Mouse (Mus musculus) embryonic facial prominence, embryonic 10.5 days (tissue): Measurements from ENCODE around the gene Fasn. TPM values are rescaled to one million over a fixed set of nuclear protein-coding genes. Genes with fewer than 3 reads are reported as not detected.
"Not testable (repeated sequence)": the region's sequence is repeated elsewhere in the genome, so short reads cannot be mapped to it uniquely, and the experiment has no call there.

Experiments
- DNase-seq: peaks from one replicate; pipeline ENCODE4 v3.0.0-alpha.2; 2017; ENCODE audit warnings: low spot score
- H3K27ac ChIP-seq: fragments of 300-500 bp; sonication (generic); replicated peaks from 2 replicates; pipeline ENCODE4 v1.5.1; 2016; ENCODE audit warnings: mild to moderate bottlenecking
- H3K27me3 ChIP-seq: fragments of 300-500 bp; sonication (generic); replicated peaks from 2 replicates; pipeline ENCODE4 v1.6.1; 2016; ENCODE audit warnings: low read depth, mild to moderate bottlenecking; ENCODE audit not compliant: poor library complexity, severe bottlenecking
- H3K36me3 ChIP-seq: fragments of 300-500 bp; sonication (generic); replicated peaks from 2 replicates; pipeline ENCODE4 v1.6.1; 2016; ENCODE audit warnings: mild to moderate bottlenecking, moderate library complexity
- H3K4me1 ChIP-seq: fragments of 300-500 bp; sonication (generic); 2 replicates; pipeline ENCODE4 v1.6.1; 2016
- H3K4me3 ChIP-seq: fragments of 300-500 bp; sonication (generic); 2 replicates; pipeline ENCODE4 v1.5.1; 2016; ENCODE audit warnings: mild to moderate bottlenecking, moderate library complexity
- H3K9me3 ChIP-seq: fragments of 300-500 bp; sonication (generic); 2 replicates; pipeline ENCODE4 v1.6.1; 2016; ENCODE audit warnings: mild to moderate bottlenecking
- WGBS: fragments of 180-500 bp; shearing (Covaris S2); methylation state at CpG from one replicate; pipeline ENCODE4 v1.1.7; 2016; 5-methylcytosine and 5-hydroxymethylcytosine counted together
- polyA plus RNA-seq: library from polyadenylated mRNA; unstranded; fragments of >200 nt; fragmentation: Nextera tagmentation; extraction: Ambion mirVana; gene quantifications from 2 replicates; pipeline ENCODE4 v1.2.1, GENCODE M21; 2016

The Fasn gene
- 121 and 132 TPM in 2 replicates for polyA plus RNA-seq

DNA sequence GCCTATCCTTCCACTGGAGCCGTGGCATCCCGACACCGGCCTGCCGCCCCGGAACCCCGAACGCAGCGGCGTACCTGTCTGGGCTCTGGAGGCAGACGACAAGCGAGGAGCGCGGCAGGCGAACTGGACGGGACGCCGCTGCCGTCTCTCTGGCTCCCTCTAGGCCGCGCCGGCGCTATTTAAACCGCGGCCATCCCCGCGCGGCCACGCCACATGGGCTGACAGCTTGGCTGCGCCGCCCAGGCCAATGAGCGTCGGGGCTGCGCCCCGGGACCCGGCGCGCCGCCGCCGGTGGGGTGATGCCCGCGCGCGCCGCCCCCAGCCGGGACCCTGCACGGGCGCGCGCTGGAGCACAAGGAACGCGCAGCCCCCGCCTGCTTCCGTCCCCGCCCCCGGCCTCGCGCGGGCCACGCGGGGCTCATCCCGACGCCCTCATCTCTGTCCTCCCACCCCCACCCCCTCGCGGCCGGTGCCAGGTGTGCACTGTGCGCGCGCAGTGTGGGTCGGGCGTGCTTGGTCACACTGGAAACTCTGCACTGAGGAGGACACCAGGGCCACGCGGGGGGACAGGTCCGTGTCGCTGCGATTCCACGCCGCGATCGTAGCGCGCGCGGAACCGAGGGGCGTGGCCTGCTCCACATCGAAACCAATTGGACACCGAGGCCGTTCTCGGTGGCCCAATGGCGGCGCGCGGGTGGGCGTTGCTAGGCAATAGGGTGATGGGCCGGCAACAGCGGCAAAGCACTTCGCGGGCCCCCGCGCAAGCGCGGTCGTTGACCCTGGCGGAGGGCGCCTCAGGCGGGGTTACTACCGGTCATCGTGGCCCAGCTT lies at the start of gene Fasn:
Gene Fasn, minus strand, starts transcription at position 592 of the 831 bp plus-strand sequence.
- Histone ChIP-seq H3K27me3 (no peaks in the 10 kb centered on the region), H3K4me3 (peak within 1 kb of the TSS; percentile 91), H3K9me3 (no peaks in the 10 kb centered on the region), H3K4me1 (peaks cover 69% of the 10 kb centered on the region), H3K27ac (peak within 1 kb of the TSS; percentile 99), H3K36me3 (peaks cover 45% of the 10 kb centered on the region)
- peak; percentile 99 for DNase-seq
- under 1% methylated on average over 107 of the region's 109 CpGs for WGBS

DNA sequence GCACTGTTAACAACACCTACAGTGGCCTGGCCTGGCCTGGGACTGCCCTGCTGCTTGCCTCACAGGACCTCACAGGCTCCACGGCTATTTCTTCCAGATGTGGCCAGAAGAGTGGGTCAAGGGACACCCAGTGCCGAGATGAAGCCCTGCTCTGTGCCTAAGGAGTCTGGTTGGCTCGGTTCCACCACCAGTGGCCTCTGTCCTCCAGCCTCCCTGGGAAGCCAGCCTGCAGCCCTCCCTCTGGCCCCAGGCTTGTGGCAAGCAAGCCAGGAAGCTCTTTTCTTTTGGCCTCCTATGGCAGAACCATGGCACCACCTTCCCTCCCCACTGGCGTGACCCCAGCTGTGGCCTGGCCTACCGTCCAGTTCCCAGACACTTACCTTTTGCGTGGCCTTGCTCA lies 48.9 kb upstream of the Fasn start:
- H3K27ac ChIP-seq = peak overlapping the region; percentile 63
- DNase-seq = peak; percentile 25
- WGBS = 58% methylated on average over 6 of the region's 6 CpGs
- no peak overlapping the region for H3K4me3 ChIP-seq
- peaks cover 15% of the 10 kb centered on the region for H3K4me1 ChIP-seq
- H3K27me3 ChIP-seq = no peaks in the 10 kb centered on the region
- H3K9me3 ChIP-seq = no peaks in the 10 kb centered on the region
- peaks cover 24% of the 10 kb centered on the region for H3K36me3 ChIP-seq

- no peaks in the 10 kb centered on the region for H3K9me3 ChIP-seq
- WGBS = 94% methylated on average over 9 of the region's 9 CpGs
- H3K4me3 ChIP-seq = no peak overlapping the region
- peaks cover 15% of the 10 kb centered on the region for H3K4me1 ChIP-seq
- peaks cover 18% of the 10 kb centered on the region for H3K36me3 ChIP-seq
- no peak for DNase-seq
- H3K27me3 ChIP-seq = no peaks in the 10 kb centered on the region
- no peak overlapping the region for H3K27ac ChIP-seq
Observed at GRCm38 (mm10) chr11:120871521-120871920, 47.2 kb upstream of the Fasn start.

- H3K4me1 ChIP-seq = no peaks in the 10 kb centered on the region
- H3K27ac ChIP-seq = no peak overlapping the region
- peaks cover 36% of the 10 kb centered on the region for H3K36me3 ChIP-seq
- no peak overlapping the region for H3K4me3 ChIP-seq
- no peaks in the 10 kb centered on the region for H3K9me3 ChIP-seq
- DNase-seq = no peak
- 87% methylated on average over 1 of the region's 1 CpGs for WGBS
- H3K27me3 ChIP-seq = no peaks in the 10 kb centered on the region
Observed at GRCm38 (mm10) chr11:120865816-120866215, 41.5 kb upstream of the Fasn start.

- DNase-seq = no peak
- Histone ChIP-seq H3K9me3 (no peaks in the 10 kb centered on the region), H3K4me1 (no peaks in the 10 kb centered on the region), H3K36me3 (peaks cover 63% of the 10 kb centered on the region), H3K4me3 (no peak overlapping the region), H3K27me3 (no peaks in the 10 kb centered on the region), H3K27ac (no peak overlapping the region)
- WGBS = 81% methylated on average over 10 of the region's 10 CpGs
Observed at GRCm38 (mm10) chr11:120862819-120863218, 38.5 kb upstream of the Fasn start.

DNA sequence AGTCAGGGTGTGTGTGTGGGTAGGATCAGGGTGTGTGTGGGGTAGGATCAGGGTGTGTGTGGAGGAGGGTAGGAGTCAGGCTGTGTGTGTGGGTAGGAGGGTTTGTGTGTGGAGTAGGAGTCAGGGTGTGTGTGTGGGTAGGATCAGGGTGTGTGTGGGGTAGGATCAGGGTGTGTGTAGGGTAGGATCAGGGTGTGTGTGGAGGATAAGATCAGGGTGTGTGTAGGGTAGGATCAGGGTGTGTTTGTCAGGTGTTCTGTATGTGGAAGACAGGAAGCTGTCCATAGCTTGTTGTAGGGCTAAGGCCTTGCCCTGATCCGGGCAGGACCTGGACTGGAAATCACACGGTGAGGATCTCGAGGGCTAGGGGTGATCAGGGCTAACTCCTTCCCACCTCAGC lies 31.6 kb upstream of the Fasn start:
- 96% methylated on average over 3 of the region's 3 CpGs for whole genome bisulfite sequencing
- H3K27ac ChIP-seq, H3K9me3 ChIP-seq, H3K4me3 ChIP-seq, DNase-seq, H3K27me3 ChIP-seq: not testable (repeated sequence)
- Histone ChIP-seq H3K4me1 (peaks cover 19% of the 10 kb centered on the region), H3K36me3 (peaks cover 66% of the 10 kb centered on the region)

DNA sequence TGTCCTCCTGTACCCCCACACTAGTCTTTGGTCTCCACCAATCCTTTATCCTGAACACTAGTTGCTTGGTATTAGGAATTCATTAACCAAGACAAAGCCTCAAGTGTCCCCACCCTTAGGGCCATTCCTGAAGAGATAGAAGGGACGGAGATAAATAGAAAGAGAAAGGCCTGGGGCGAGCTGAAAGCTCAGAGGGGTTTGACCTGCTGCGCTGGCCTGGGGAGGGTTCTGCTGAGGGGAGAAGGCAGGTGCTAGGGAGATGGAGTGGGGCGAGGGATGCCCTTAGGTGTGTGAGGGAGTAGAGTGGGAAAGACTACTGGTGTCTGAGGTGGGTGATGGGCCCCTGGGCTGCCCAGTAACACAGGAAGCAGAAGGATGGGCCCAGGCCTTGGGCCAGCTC lies 29.4 kb upstream of the Fasn start:
- WGBS = 60% methylated on average over 4 of the region's 4 CpGs
- no peaks in the 10 kb centered on the region for H3K9me3 ChIP-seq

DNA sequence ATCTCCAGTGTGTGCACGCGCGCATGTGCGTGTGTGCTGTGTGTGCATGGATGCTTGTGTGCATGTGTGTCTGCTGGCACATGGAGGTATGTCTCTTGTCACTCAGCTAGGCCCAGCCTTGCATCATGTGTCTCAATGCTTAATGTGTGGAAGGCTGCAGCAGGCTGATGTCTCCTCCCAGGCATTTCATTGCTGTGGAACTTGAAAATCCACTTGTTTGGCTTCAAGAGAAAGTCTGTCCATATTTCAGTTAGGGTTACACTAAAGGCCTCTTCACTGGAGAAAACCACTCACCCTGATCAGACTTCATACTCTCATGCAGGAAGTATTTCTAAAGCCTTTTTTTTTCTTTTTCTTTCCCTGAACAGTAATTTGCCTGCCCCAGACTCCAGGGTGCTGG lies 28.8 kb upstream of the Fasn start:
- no peaks in the 10 kb centered on the region for H3K9me3 ChIP-seq
- DNase-seq = no peak
- no peak overlapping the region for H3K4me3 ChIP-seq
- no peak overlapping the region for H3K27ac ChIP-seq
- H3K4me1 ChIP-seq = peaks cover 22% of the 10 kb centered on the region
- 95% methylated on average over 4 of the region's 4 CpGs for WGBS
- peaks cover 38% of the 10 kb centered on the region for H3K36me3 ChIP-seq
- H3K27me3 ChIP-seq = no peaks in the 10 kb centered on the region

More for the DNA sequence above, 29.4 kb upstream of the Fasn start:
- Histone ChIP-seq H3K36me3 (peaks cover 44% of the 10 kb centered on the region), H3K4me1 (peaks cover 22% of the 10 kb centered on the region), H3K27ac (no peak overlapping the region), H3K27me3 (no peaks in the 10 kb centered on the region), H3K4me3 (no peak overlapping the region)
- DNase-seq = no peak

- H3K4me1 ChIP-seq = peaks cover 22% of the 10 kb centered on the region
- no peaks in the 10 kb centered on the region for H3K27me3 ChIP-seq
- H3K9me3 ChIP-seq = no peaks in the 10 kb centered on the region
- peaks cover 32% of the 10 kb centered on the region for H3K36me3 ChIP-seq
- 69% methylated on average over 11 of the region's 11 CpGs for WGBS
- no peak for DNase-seq
- no peak overlapping the region for H3K4me3 ChIP-seq
- H3K27ac ChIP-seq = peak overlapping the region; percentile 27; the same call in 1 of the 2 replicates
Observed at GRCm38 (mm10) chr11:120852083-120852935, 28.0 kb upstream of the Fasn start.

- H3K4me3 ChIP-seq = no peak overlapping the region
- peaks cover 22% of the 10 kb centered on the region for H3K4me1 ChIP-seq
- peaks cover 32% of the 10 kb centered on the region for H3K36me3 ChIP-seq
- no peak overlapping the region for H3K27ac ChIP-seq
- no peaks in the 10 kb centered on the region for H3K27me3 ChIP-seq
- no peak for DNase-seq
- WGBS = 80% methylated on average over 2 of the region's 2 CpGs
- no peaks in the 10 kb centered on the region for H3K9me3 ChIP-seq
Observed at GRCm38 (mm10) chr11:120851582-120851981, 27.2 kb upstream of the Fasn start.

DNA sequence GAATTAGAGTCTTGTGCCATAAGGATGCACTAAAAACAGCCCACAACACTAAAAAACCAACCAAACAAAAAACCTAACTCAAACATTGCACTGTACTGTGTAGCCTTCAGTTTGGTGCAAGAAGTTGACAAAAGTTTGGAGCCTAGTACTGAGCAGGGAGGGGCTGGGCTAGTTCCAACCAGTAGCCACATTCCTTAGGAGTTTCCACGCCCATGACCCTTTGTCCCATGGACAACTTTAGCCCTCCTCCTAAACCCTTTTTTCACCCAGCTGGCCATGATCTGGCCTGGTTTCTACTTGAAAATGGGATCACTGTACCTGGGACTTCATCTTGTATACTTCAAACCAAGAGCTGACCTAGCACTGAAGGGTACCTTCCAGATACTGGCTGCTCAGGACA lies 26.8 kb upstream of the Fasn start:
- Histone ChIP-seq H3K9me3 (no peaks in the 10 kb centered on the region), H3K4me1 (peaks cover 22% of the 10 kb centered on the region), H3K36me3 (peaks cover 27% of the 10 kb centered on the region), H3K27me3 (no peaks in the 10 kb centered on the region), H3K4me3 (no peak overlapping the region), H3K27ac (peak overlapping the region; percentile 20; the same call in 1 of the 2 replicates)
- no peak for DNase-seq
- 65% methylated on average over 1 of the region's 1 CpGs for WGBS

DNA sequence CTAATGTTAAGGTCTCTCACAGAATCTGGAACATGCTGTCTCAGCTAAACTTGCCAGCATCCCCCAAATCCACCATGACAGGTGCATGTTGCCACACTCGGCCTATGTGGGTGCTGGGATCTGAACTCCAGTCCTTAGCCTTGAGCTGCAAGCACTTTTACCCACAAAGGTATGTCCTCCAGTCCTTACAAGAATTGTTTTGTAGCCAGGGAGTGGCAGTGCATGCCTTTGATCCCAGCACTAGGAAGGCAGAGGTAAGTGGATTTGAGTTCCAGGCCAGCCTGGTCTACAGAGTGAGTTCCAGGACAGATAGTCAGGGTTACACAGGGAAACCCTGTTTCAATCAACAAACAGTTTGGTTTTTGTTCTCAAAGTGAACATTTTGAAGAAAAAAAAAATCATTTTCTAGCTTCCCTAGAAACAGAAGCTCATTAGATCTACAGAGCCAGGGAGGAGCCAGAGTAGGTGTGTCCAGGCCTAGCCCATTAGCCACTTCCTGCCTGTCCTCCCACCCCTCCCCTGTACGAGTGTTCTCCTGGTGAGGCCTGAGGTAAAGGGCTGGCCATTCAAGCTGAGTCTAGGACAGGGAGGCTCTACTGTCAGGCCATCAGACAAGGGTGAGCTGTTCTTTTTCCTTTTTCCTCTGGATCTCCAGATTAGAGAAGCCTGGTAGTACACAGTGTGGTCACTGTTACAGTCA lies 26.1 kb upstream of the Fasn start:
- Histone ChIP-seq H3K27me3 (no peaks in the 10 kb centered on the region), H3K27ac (peak overlapping the region; percentile 20; the same call in 1 of the 2 replicates), H3K4me3 (no peak overlapping the region), H3K36me3 (peaks cover 22% of the 10 kb centered on the region), H3K9me3 (no peaks in the 10 kb centered on the region), H3K4me1 (peaks cover 22% of the 10 kb centered on the region)
- DNase-seq = no peak
- 56% methylated on average over 2 of the region's 2 CpGs for WGBS
